Mouse (Mus musculus) myocyte (in vitro differentiated cells): ENCODE results near the gene Naglu. TPM values are rescaled to one million over a fixed set of nuclear protein-coding genes. Genes with fewer than 3 reads are reported as not detected.

Source experiments
- H3K27me3 ChIP-seq: one replicate; pipeline ENCODE4 v1.6.1; 2011; ENCODE audit not compliant: control insufficient read depth, insufficient read depth, insufficient read length
- H3K36me3 ChIP-seq: one replicate; pipeline ENCODE4 v1.6.1; 2011; ENCODE audit not compliant: control insufficient read depth, insufficient read depth
- H3K4me2 ChIP-seq: one replicate; pipeline ENCODE4 v1.6.1; 2011; ENCODE audit warnings: low read depth, control low read depth
- H3K4me3 ChIP-seq: one replicate; pipeline ENCODE4 v1.5.1; 2011; ENCODE audit warnings: mild to moderate bottlenecking, control low read depth, moderate library complexity
- H3K79me2 ChIP-seq: one replicate; pipeline ENCODE4 v1.6.1; 2011; ENCODE audit not compliant: control insufficient read depth, insufficient read depth
- H3ac ChIP-seq: one replicate; pipeline ENCODE4 v1.6.1; 2011; ENCODE audit not compliant: control insufficient read depth, insufficient read length
- CEBPB ChIP-seq: IDR thresholded peaks from 2 replicates; pipeline ENCODE4 v1.6.1; 2011; ENCODE audit warnings: mild to moderate bottlenecking, moderate library complexity; ENCODE audit not compliant: poor library complexity, insufficient read depth, severe bottlenecking
- E2F4 ChIP-seq: IDR thresholded peaks from one replicate; pipeline ENCODE4 v1.6.1; 2011; ENCODE audit warnings: mild to moderate bottlenecking, control low read depth, moderate library complexity; ENCODE audit not compliant: insufficient read depth
- MAX ChIP-seq: IDR thresholded peaks from one replicate; pipeline ENCODE4 v1.6.1; 2011; ENCODE audit warnings: low read depth, mild to moderate bottlenecking, control low read depth
- MYOD1 ChIP-seq, 3 experiments: IDR thresholded peaks; one replicate each; pipeline ENCODE4 v1.6.1; 2011; ENCODE audit warnings: control low read depth in 2 of 3, low read depth in 2 of 3, mild to moderate bottlenecking in 2 of 3, moderate library complexity in 1 of 3; ENCODE audit not compliant: insufficient read length in 2 of 3, control insufficient read depth in 1 of 3
- MYOG ChIP-seq, 3 experiments: IDR thresholded peaks; one replicate each; pipeline ENCODE4 v1.6.1; 2011; ENCODE audit warnings: control low read depth in 2 of 3, low read depth in 2 of 3, mild to moderate bottlenecking in 2 of 3; ENCODE audit not compliant: insufficient read length in 2 of 3, control insufficient read depth in 1 of 3, insufficient read depth in 1 of 3
- POLR2A ChIP-seq: IDR thresholded peaks from one replicate; pipeline ENCODE4 v1.6.1; 2011; ENCODE audit warnings: low read depth, mild to moderate bottlenecking, control low read depth, moderate library complexity; ENCODE audit not compliant: insufficient read length
- POLR2AphosphoS2 ChIP-seq: IDR thresholded peaks from one replicate; pipeline ENCODE4 v1.6.1; 2011; ENCODE audit warnings: low read depth, control low read depth; ENCODE audit not compliant: insufficient read length
- REST ChIP-seq: IDR thresholded peaks from one replicate; pipeline ENCODE4 v1.6.1; 2011; ENCODE audit warnings: mild to moderate bottlenecking, control low read depth, moderate library complexity; ENCODE audit not compliant: insufficient read depth, insufficient read length
- SRF ChIP-seq: IDR thresholded peaks from one replicate; pipeline ENCODE4 v1.6.1; 2011; ENCODE audit warnings: low read depth; ENCODE audit not compliant: control insufficient read depth, insufficient read length
- TCF12 ChIP-seq: IDR thresholded peaks from one replicate; pipeline ENCODE4 v1.6.1; 2011; ENCODE audit warnings: mild to moderate bottlenecking, control low read depth; ENCODE audit not compliant: poor library complexity, insufficient read depth, severe bottlenecking
- TCF3 ChIP-seq: IDR thresholded peaks from one replicate; pipeline ENCODE4 v1.6.1; 2011; ENCODE audit warnings: low read depth, control low read depth; ENCODE audit not compliant: insufficient read length
- USF1 ChIP-seq: IDR thresholded peaks from one replicate; pipeline ENCODE4 v1.6.1; 2011; ENCODE audit warnings: low read depth, mild to moderate bottlenecking, control low read depth, moderate library complexity
- polyA plus RNA-seq: library from polyadenylated mRNA; unstranded; fragments of >200 nt; fragmentation: generic; extraction: Trizol; gene quantifications from one replicate; pipeline ENCODE4 v1.2.1, GENCODE M21; 2012; ENCODE audit warnings: missing spikeins

Gene Naglu
- polyA plus RNA-seq, 1 experiment = 19.8 TPM

GRCm38 (mm10) chr11:101047502-101047901, 22.3 kb upstream of the Naglu start:
- TF ChIP-seq TCF12 (no peak), MYOG (IDR thresholded peaks at IDR 0.05; ENCODE audit: control insufficient read depth in 1 of 3, insufficient read depth in 1 of 3, insufficient read length in 2 of 3, low read depth in 2 of 3) (no peak), CEBPB (no peak), POLR2AphosphoS2 (no peak), MAX (no peak), REST (no peak), USF1 (no peak), TCF3 (no peak), E2F4 (no peak), MYOD1 (IDR thresholded peaks at IDR 0.05; ENCODE audit: control insufficient read depth in 1 of 3, insufficient read length in 2 of 3, low read depth in 2 of 3) (no peak), SRF (no peak), POLR2A (no peak)
- Histone ChIP-seq H3K4me2 (no peak overlapping the region), H3K4me3 (no peak overlapping the region), H3K79me2 (no peaks in the 10 kb centered on the region), H3K27me3 (no peaks in the 10 kb centered on the region), H3ac (no peak overlapping the region), H3K36me3 (peaks cover 46% of the 10 kb centered on the region)

GRCm38 (mm10) chr11:101050359-101050758, 19.5 kb upstream of the Naglu start:
- H3ac ChIP-seq = no peak overlapping the region
- H3K79me2 ChIP-seq = no peaks in the 10 kb centered on the region
- peaks cover 33% of the 10 kb centered on the region for H3K36me3 ChIP-seq
- TF ChIP-seq MYOD1 (IDR thresholded peaks at IDR 0.05; ENCODE audit: control insufficient read depth in 1 of 3, insufficient read length in 2 of 3, low read depth in 2 of 3) (no peak), TCF12 (no peak), SRF (no peak), MYOG (IDR thresholded peaks at IDR 0.05; ENCODE audit: control insufficient read depth in 1 of 3, insufficient read depth in 1 of 3, insufficient read length in 2 of 3, low read depth in 2 of 3) (no peak), POLR2AphosphoS2 (no peak), MAX (no peak), REST (no peak), POLR2A (no peak), USF1 (no peak), TCF3 (no peak), E2F4 (no peak), CEBPB (no peak)
- no peak overlapping the region for H3K4me3 ChIP-seq
- no peak overlapping the region for H3K4me2 ChIP-seq
- H3K27me3 ChIP-seq = no peaks in the 10 kb centered on the region

GRCm38 (mm10) chr11:101051051-101051493, 18.7 kb upstream of the Naglu start:
- Histone ChIP-seq H3K36me3 (peaks cover 33% of the 10 kb centered on the region), H3K4me2 (no peak overlapping the region), H3K27me3 (no peaks in the 10 kb centered on the region), H3K79me2 (no peaks in the 10 kb centered on the region), H3K4me3 (no peak overlapping the region), H3ac (no peak overlapping the region)
- TF ChIP-seq REST (no peak), SRF (no peak), TCF12 (no peak)

GRCm38 (mm10) chr11:101051617-101052016, 18.2 kb upstream of the Naglu start:
- no peaks in the 10 kb centered on the region for H3K79me2 ChIP-seq
- H3ac ChIP-seq = no peak overlapping the region
- H3K4me2 ChIP-seq = no peak overlapping the region
- no peaks in the 10 kb centered on the region for H3K27me3 ChIP-seq
- TF ChIP-seq USF1 = no peak
- TF ChIP-seq E2F4 = no peak
- TF ChIP-seq TCF12 = no peak
- TF ChIP-seq MYOG (IDR thresholded peaks at IDR 0.05; ENCODE audit: control insufficient read depth in 1 of 3, insufficient read depth in 1 of 3, insufficient read length in 2 of 3, low read depth in 2 of 3) = no peak
- TF ChIP-seq MYOD1 (IDR thresholded peaks at IDR 0.05; ENCODE audit: control insufficient read depth in 1 of 3, insufficient read length in 2 of 3, low read depth in 2 of 3) = no peak
- TF ChIP-seq SRF = no peak
- TF ChIP-seq CEBPB = no peak
- TF ChIP-seq REST = no peak
- no peak for TF ChIP-seq TCF3
- no peak for TF ChIP-seq MAX
- no peak for TF ChIP-seq POLR2A
- no peak for TF ChIP-seq POLR2AphosphoS2
- H3K4me3 ChIP-seq = no peak overlapping the region
- H3K36me3 ChIP-seq = peaks cover 33% of the 10 kb centered on the region

GRCm38 (mm10) chr11:101052751-101053473, 16.9 kb upstream of the Naglu start:
- Histone ChIP-seq H3K27me3 (no peaks in the 10 kb centered on the region), H3K36me3 (peaks cover 22% of the 10 kb centered on the region), H3ac (no peak overlapping the region), H3K4me3 (no peak overlapping the region), H3K4me2 (no peak overlapping the region), H3K79me2 (no peaks in the 10 kb centered on the region)
- no peak for TF ChIP-seq SRF
- no peak for TF ChIP-seq MYOD1 (IDR thresholded peaks at IDR 0.05; ENCODE audit: control insufficient read depth in 1 of 3, insufficient read length in 2 of 3, low read depth in 2 of 3)
- TF ChIP-seq TCF3 = no peak
- no peak for TF ChIP-seq E2F4
